Mouse (Mus musculus): ENCODE data around the gene Atp1a3.

Gene Atp1a3

DNA sequence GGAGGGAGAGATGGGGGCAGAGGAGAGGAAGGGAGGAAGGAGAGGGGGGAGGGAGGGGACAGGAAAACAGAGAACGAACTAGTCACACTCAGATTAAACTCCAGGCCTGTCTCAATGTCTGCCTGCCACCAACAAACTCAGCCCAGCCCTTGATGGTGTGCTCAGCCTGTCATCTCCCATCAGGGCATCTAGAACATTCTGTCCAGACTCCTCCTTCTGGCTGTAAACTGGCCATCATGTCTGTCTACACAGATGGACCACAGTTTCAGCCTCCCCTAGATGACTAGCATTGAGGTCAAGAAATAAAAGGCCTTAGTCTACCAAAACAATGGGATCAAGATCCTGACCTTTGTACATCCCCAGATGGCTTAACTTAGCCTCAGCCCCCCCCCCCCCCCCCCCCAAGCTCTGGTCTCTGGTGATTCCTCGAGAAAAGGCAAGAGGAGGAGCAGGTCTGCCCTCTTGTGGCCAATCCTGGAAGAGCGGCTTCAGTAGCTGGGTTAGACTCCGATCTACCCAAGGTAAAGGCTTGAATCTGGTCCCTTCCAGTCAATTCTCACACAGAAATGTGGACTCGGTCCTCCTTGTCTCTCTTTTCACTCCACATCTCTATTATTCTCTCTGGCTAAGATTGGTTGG, 40.7 kb downstream of the Atp1a3 start:
- peak; percentile 30 to 55 for DNase-seq (ENCODE audit: low read depth in 1 of 2, low spot score in 2 of 2)

DNA sequence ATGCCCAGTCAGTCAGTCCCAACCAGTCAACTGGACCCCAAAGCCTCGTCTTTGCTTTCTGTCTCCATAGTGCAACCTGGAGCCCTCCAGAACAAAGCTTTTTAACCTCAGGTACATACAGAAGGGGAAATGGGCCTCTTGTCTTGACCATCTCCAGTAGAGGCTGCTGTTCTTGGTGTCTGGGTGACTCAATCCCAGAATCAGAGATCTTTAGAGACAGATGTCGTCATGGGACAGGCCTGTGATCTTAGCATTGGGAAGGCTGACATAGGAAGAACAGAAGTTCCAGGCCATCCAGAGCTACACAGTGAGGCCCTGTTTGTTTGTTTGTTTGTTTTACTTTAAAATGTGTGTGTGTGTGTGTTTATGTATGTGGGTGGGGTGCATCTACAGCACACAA, 41.5 kb downstream of the Atp1a3 start:
- DNase-seq (ENCODE audit: low read depth in 1 of 2, low spot score in 2 of 2) = no peak

DNA sequence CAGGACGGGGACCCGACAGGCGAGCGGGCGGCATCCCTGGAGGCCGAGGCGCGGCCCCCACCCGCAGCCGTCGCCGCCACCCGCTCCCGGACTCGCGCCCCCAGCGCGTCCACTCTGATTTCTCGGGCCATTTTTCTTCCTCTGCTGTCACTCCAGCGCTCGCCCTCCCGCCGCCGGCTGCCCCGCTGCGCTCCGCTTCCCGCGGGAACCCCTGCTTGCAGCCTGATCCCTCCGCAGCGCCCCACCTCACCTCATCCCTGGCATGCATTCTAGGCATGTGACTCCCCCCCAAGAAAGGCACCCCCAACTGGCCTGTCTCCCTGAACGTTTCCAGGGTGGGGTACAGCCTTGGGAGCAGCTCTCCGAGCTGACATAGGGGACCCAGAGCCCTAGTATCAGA, 50.5 kb downstream of the Atp1a3 start:
- DNase-seq (ENCODE audit: low read depth in 1 of 2, low spot score in 2 of 2) = no peak

DNA sequence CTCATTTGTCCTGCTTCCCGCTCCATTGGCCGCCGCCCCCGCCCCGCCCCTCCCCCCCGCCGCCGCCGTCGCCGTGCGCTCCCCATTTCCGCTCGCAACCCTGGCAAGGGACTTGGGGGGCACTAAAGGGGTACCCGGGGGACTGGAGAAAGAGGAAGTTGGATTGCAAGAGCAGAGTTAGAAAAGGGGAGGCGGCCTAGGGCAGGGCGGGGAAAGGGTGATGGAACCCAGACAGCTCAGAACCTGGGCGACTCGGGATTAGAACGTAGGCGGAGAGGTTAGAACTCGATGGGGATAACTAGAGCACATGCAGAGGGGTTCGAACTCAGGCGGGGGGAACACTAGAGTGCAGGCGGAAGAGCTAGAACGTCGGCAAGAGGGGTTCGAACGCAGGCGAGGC, 51.3 kb downstream of the Atp1a3 start:
- no peak for DNase-seq (ENCODE audit: low read depth in 1 of 2, low spot score in 2 of 2)

DNA sequence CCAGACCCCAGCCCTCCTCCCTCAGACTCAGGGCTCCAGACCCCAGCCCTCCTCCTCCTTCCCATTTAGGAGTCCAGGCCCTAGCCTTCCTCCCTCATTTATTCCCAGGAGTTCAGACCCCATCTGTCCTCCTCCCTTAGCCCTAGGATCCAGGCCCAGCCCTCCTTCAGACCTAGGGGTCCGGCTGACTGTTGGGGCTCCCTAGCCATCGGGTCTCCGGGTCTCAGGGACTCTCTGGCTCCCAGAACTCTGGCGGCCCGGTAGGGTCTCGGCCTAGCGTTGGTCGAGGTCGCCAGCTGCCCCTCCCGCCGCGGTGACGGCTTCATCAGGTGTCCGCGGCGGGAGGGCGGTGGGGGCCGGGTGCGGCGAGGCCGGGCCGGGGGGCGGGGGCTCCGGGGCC, 51.8 kb downstream of the Atp1a3 start:
- no peak for DNase-seq (ENCODE audit: low read depth in 1 of 2, low spot score in 2 of 2)

DNA sequence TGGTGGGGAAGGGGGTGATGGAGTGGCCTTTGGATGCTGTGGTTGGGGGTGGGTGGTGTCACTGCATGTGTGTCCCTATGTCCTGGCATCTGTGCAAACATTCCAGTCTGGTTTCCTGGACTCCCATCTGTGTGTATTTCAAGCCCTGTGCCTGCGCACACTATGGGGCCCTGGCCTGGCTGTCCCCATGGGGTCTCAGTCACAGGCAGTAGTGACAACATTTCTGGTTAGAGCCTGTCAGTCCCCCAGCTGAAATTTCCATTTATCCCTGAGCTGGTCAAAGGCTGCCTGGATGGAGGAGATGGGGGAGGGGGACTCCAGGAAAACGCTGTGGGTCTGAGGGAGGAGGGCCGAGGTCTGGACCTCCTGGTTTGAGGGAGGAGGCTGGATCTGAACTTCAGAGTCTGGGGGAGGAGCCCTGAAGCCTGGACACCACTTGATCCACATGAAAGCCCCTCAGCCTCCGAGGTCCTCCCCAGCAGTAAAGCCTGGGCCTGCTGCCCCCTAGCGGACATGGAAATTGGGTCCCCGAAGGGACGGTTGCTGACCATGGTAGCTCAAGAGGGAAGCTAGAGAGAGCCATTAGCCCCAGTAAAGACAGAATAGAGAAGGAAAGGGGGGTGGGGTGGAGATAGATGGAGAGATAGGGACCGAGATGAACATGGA, 55.7 kb downstream of the Atp1a3 start:
- peak; percentile 52 to 70 for DNase-seq (ENCODE audit: low read depth in 1 of 2, low spot score in 2 of 2)

DNA sequence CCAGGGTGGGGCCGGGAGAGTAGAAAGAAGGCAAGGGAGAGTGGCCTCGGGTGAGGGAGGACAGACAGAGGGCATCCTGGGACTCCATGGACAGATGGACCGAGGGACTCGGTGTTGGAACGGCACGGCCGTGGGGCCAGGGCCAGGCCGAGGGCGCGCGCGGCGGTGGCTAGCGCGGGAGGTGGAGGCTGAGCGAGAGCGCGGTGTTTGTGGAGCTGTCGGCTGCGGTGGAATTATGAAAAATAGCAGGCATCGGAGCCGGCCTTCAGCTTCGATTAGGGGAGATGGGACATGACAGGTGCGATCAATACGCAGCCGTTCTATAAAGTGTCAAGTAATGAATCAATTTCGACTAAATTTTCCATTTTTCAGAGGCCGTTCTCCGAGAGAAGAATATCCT, 57.0 kb downstream of the Atp1a3 start:
- no peak for DNase-seq (ENCODE audit: low read depth in 1 of 2, low spot score in 2 of 2)

DNA sequence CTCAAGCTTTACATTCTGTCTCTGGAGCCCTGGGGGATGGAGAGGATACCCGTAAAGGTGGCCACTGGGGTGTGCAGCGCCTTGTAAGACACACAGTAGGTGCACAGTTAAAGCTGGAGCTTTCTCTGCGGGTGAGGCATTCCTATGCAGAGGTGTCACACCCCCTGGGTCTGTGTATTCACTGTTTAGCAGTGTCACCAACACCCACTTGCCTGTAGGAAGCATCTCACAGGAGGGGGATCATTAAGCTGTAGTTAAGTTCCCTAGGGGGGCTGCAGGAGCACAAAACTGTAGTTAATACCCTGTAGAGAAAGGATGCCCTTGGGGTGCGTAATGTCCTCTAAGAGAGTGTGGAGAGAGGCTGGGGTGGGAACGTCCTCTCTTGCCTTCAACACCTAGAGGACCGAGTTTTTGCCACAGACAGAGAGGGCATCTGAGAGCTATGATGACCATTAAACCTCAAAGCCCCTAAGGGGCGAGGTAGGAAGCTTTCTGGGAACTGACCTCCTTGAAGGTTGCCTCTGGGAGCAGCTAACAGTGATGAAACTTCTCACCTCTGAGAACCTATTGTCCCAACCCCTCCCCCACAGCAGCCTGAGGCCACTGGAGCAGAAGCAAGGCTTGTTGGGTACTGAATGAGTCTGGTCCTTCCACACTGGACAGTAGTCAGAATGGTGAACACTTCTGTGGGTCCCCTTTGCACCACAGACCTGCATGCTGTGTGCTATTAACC, 58.3 kb downstream of the Atp1a3 start:
- DNase-seq (ENCODE audit: low read depth in 1 of 2, low spot score in 2 of 2) = no peak

DNA sequence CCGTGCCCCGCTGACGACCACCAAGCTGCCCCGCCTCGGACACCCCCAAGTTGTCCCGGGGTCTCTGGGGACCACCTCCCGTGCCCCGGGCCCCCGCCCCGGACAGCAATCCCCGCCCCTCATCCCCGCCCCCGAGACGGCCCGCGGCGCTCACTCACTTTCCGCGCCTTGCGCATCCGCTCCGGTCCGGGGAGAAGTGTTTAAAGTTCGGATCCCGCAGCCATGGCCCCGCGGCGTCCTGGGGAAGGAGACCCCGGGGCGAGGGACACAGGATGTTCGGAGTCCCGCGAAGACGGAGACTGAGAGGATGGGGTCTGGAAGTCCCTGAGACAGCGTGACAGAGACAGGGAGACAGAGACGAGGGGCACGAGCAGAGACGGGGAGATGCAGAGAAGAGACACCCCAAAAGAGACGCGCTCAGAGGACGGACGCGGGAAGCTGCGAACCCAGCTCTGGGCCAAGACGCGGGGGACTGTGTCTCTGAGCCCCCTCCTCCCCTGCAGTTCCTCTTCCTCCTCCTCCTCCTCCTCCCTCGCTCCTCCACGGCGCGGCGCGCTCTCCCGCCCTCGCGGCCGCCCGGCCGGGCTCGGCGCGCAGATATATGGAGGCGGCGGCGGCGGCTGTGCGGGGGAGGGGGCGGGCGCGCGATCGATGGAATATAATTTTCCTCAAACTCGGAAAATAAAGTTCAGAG, 61.4 kb downstream of the Atp1a3 start, which contains the start of gene Gm4881:
Gene Gm4881 (minus strand): TSS at position 238 of the 694 bp plus-strand sequence.
- DNase-seq (ENCODE audit: low read depth in 1 of 2, low spot score in 2 of 2) = no peak

DNA sequence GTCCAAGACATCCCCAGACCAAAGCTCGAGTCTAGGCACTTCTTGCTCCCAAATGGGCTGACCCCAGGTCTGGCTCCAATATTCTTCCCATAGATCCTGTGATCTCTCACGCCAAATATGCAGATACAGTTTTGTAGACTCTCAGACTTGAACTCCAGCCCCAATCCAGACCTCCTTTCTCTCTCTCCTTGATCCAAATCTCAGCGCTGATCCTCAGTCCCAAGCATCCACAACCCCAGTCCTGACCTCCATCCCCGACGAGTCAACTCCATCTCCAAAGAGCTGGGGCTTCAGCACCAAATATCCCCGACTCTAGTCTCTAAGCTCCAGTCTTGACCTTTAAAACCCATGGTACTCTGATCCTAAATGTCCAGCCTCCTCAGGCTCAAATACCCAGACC, 62.1 kb downstream of the Atp1a3 start:
- no peak for DNase-seq (ENCODE audit: low read depth in 1 of 2, low spot score in 2 of 2)

DNA sequence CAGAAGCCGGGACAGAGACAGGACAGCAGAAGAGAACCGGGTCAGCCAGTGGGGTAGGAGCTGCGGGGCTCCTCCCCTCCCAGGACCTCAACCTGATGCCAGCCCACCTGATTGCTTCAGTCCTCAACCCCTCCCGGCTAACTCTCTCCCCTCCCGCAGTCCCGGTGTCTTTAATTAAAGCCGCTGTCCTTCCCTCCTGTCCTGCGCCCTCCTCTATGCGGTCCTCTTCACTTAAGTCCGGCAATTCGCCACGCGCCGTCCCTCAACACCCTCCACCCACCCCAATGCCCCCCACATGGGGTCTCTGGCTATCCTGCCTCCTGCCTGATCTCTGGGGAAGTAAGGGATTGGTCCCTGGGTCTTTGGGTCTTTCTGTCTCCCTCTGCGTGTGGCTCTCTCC, 74.1 kb downstream of the Atp1a3 start:
- no peak for DNase-seq (ENCODE audit: low read depth in 1 of 2, low spot score in 2 of 2)

DNA sequence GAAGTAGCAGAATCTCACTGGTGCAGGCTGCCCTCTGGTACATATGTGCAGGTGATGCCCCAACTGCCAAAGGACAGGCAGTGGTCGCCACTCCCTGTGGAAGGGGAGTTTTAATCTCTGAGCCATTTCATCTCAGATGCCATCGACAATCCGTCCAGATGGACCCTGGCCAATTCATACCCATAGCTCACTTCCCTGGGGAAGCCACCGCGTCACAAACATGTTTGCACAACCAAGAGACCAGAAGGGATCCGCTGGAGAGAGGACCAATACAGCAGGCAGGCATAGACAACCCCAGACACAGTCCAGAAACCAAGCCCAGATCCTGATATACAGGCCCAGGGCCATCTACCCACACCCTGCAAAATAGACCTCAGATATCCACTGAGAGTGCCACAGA, 75.3 kb downstream of the Atp1a3 start:
- DNase-seq (ENCODE audit: low read depth in 1 of 2, low spot score in 2 of 2) = no peak

All from monocyte, adult 2 months (primary cell).